Mouse (Mus musculus): ENCODE data around the gene C1ra. TPM values are rescaled to one million over a fixed set of nuclear protein-coding genes. Genes with fewer than 3 reads are reported as not detected.

C1ra gene
- polyA plus RNA-seq, 1 experiment: 11.3 TPM

DNA sequence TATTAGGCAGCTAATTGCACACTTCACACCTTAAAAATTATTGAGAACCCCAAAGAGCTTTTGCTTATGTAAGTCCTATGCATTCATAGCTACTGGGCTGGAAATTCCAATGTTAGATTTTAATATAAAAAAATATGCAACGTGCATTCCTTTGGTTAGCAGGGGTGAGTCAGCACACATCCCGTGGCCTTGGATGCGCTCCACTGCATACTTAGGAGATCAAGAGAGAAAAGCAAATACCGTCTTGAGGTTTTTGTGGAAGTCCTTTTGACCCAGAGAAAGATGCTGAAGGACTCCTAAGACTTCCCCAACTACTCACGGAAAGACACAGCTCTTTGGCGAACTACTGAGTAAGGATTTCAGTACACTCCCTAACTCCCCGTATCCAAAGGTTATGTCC lies 27.4 kb upstream of the C1ra start:
- DNase-seq: no peak
- Histone ChIP-seq H3K27ac (ENCODE audit: control insufficient read depth, insufficient read depth, low read length) (no peak overlapping the region), H3K27me3 (ENCODE audit: control insufficient read depth, insufficient read depth, low read length) (no peaks in the 10 kb centered on the region), H3K36me3 (ENCODE audit: control insufficient read depth, insufficient read depth, low read length) (no peaks in the 10 kb centered on the region), H3K4me1 (replicated peaks; ENCODE audit: control insufficient read depth, insufficient read depth, low read length) (no peaks in the 10 kb centered on the region), H3K4me3 (ENCODE audit: control insufficient read depth, insufficient read depth, low read length) (no peak overlapping the region)
- 80% methylated on average over 7 of the region's 7 CpGs for WGBS
- no peak for TF ChIP-seq CTCF (IDR thresholded peaks at IDR 0.05; ENCODE audit: borderline replicate concordance, control insufficient read depth, extremely low read depth, insufficient read depth, low read length, poor library complexity)
- TF ChIP-seq POLR2A (IDR thresholded peaks at IDR 0.05; ENCODE audit: control insufficient read depth, extremely low read depth, insufficient read depth, low read length, poor library complexity): no peak

DNA sequence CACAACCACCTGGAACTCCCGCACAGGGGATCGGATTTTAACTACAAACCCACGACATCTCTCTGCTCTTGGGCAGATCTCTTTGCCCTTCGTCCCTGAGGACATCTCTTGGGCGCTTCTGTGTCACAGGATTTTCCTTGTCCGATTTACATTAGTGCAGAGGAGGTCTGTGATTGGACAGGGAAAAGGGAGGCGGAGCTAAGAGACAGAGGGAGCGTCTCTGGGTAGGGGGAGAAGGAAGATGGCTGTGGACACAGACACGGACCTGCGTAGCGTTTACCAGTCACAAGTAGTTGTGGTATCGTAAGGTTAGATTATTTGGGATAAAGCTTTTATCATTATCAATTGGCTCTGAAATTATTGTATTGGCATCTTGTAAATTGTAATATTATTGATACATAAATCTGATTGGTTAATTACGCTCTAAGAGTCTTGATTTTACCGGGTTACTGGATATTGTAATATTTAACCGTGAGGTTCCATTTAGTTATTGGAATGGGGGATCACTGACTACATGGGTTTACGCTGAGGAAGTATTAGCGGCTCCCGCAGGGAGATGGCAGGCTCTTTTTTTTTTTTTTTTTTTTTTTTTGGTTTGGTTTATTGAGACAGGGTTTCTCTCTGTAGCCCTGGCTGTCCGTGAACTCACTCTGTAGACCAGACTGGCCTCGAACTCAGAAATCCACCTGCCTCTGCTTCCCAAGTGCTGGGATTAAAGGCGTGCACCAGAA lies 26.6 kb upstream of the C1ra start:
- no peaks in the 10 kb centered on the region for H3K4me1 ChIP-seq (replicated peaks; ENCODE audit: control insufficient read depth, insufficient read depth, low read length)
- H3K27me3 ChIP-seq (ENCODE audit: control insufficient read depth, insufficient read depth, low read length): no peaks in the 10 kb centered on the region
- no peak overlapping the region for H3K4me3 ChIP-seq (ENCODE audit: control insufficient read depth, insufficient read depth, low read length)
- no peaks in the 10 kb centered on the region for H3K36me3 ChIP-seq (ENCODE audit: control insufficient read depth, insufficient read depth, low read length)
- TF ChIP-seq CTCF (IDR thresholded peaks at IDR 0.05; ENCODE audit: borderline replicate concordance, control insufficient read depth, extremely low read depth, insufficient read depth, low read length, poor library complexity) (no peak), POLR2A (IDR thresholded peaks at IDR 0.05; ENCODE audit: control insufficient read depth, extremely low read depth, insufficient read depth, low read length, poor library complexity) (no peak)
- WGBS: 93% methylated on average over 21 of the region's 21 CpGs
- no peak overlapping the region for H3K27ac ChIP-seq (ENCODE audit: control insufficient read depth, insufficient read depth, low read length)
- DNase-seq: no peak

DNA sequence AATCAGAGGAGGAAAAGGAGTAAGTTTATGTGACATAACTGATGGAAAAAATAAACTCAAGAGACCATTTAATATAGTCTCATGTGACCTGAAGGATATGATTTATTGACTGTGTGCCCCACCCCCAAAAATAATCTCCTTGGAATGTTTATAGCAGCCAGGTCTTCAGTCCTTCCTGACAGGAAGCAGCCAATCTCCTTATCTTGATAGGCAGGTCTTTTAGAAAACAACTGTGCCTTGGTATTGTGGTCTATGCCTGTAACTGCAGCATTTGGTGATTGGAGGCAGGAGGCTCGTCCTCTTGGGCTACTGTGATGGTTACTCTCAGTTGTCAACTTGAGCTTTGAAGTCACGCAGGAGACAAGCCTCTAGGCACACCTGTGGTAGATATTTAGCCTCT lies 24.7 kb upstream of the C1ra start:
- no peak for TF ChIP-seq CTCF (IDR thresholded peaks at IDR 0.05; ENCODE audit: borderline replicate concordance, control insufficient read depth, extremely low read depth, insufficient read depth, low read length, poor library complexity)
- no peak for TF ChIP-seq POLR2A (IDR thresholded peaks at IDR 0.05; ENCODE audit: control insufficient read depth, extremely low read depth, insufficient read depth, low read length, poor library complexity)
- no peak overlapping the region for H3K4me3 ChIP-seq (ENCODE audit: control insufficient read depth, insufficient read depth, low read length)
- WGBS: 20% methylated on average over 2 of the region's 2 CpGs
- no peaks in the 10 kb centered on the region for H3K36me3 ChIP-seq (ENCODE audit: control insufficient read depth, insufficient read depth, low read length)
- H3K27ac ChIP-seq (ENCODE audit: control insufficient read depth, insufficient read depth, low read length): no peak overlapping the region
- H3K27me3 ChIP-seq (ENCODE audit: control insufficient read depth, insufficient read depth, low read length): no peaks in the 10 kb centered on the region
- H3K4me1 ChIP-seq (replicated peaks; ENCODE audit: control insufficient read depth, insufficient read depth, low read length): peaks cover 5% of the 10 kb centered on the region; the same call in 1 of the 2 replicates
- DNase-seq: no peak

DNA sequence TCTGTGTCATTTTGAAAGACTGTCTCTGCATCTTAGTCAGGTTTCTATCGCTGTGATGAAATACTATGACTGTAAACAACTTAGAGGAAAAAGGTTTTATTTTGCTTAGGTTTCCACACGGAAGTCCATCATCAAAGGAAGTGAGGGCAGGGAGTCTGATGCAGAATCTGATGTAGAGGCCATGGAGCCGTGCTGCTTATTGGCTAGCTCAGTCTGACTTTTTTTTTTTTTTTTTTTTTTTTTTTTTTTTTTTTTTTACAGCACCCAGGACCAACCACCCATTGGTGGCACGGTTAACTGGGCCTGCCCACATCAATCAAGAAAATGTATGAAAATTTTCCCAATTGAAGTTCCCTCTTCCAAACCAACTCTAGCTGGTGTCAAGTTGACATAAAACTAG lies 23.3 kb upstream of the C1ra start:
- 91% methylated on average over 4 of the region's 4 CpGs for WGBS
- Histone ChIP-seq H3K36me3 (ENCODE audit: control insufficient read depth, insufficient read depth, low read length) (no peaks in the 10 kb centered on the region), H3K27ac (ENCODE audit: control insufficient read depth, insufficient read depth, low read length) (no peak overlapping the region), H3K4me3 (ENCODE audit: control insufficient read depth, insufficient read depth, low read length) (no peak overlapping the region), H3K27me3 (ENCODE audit: control insufficient read depth, insufficient read depth, low read length) (no peaks in the 10 kb centered on the region), H3K4me1 (replicated peaks; ENCODE audit: control insufficient read depth, insufficient read depth, low read length) (peaks cover 5% of the 10 kb centered on the region; the same call in 1 of the 2 replicates)
- DNase-seq: no peak
- TF ChIP-seq POLR2A (IDR thresholded peaks at IDR 0.05; ENCODE audit: control insufficient read depth, extremely low read depth, insufficient read depth, low read length, poor library complexity): no peak
- TF ChIP-seq CTCF (IDR thresholded peaks at IDR 0.05; ENCODE audit: borderline replicate concordance, control insufficient read depth, extremely low read depth, insufficient read depth, low read length, poor library complexity): no peak

DNA sequence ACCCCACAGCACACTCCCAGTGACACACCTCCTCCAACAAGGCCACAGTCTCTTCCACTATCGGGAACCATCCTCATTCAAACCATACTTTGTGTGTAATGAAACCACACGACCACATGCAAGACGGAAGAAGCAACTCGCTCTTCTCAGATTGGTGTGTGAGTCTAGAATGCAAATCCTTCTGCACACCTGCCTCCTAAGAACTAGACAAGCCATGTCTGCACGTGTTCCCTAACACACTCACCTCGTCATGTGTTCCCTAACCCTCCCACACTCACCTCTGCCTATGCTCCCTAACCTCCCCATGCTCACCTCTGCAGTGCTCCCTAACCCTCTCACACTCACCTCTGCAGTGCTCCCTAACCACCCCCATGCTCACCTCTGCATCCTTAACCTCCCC lies 20.8 kb upstream of the C1ra start:
- Histone ChIP-seq H3K36me3 (ENCODE audit: control insufficient read depth, insufficient read depth, low read length) (no peaks in the 10 kb centered on the region), H3K27ac (ENCODE audit: control insufficient read depth, insufficient read depth, low read length) (no peak overlapping the region), H3K4me1 (replicated peaks; ENCODE audit: control insufficient read depth, insufficient read depth, low read length) (peaks cover 5% of the 10 kb centered on the region; the same call in 1 of the 2 replicates), H3K4me3 (ENCODE audit: control insufficient read depth, insufficient read depth, low read length) (no peak overlapping the region), H3K27me3 (ENCODE audit: control insufficient read depth, insufficient read depth, low read length) (no peaks in the 10 kb centered on the region)
- 3% methylated on average over 6 of the region's 6 CpGs for WGBS
- DNase-seq: no peak
- TF ChIP-seq POLR2A (IDR thresholded peaks at IDR 0.05; ENCODE audit: control insufficient read depth, extremely low read depth, insufficient read depth, low read length, poor library complexity): no peak
- no peak for TF ChIP-seq CTCF (IDR thresholded peaks at IDR 0.05; ENCODE audit: borderline replicate concordance, control insufficient read depth, extremely low read depth, insufficient read depth, low read length, poor library complexity)

DNA sequence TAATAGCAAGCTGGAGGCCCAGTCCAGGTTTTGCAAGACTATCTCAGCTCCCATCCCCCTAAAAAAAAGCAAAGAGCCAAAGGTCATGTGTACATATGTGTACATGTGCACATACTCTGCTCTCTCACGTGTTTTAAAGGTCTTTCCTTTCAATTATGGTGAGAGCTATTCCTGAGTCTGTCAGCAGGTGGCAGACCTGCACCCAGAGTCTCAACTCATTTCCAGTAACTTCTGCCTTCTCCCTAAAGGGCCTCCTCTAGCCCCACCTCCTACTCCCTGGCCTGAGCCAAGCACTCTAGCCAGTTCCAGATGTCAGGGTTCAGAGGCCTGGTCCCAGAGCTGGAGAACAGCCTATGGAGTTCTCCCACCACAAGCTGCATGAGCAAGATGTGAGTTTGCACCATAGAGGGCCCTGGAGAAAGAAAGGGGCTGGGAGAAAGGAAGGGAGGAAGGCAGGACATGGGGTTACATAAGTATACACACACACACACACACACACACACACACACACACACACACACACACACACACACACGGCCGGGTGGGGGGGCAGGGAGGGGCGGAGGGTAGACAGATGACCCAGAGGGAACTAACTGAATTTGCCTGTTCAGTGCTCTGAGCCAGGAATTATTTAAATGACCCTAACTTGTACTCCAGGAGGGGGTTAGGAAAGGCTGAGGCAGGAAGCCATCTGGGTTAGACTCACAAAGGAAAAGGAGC lies 19.2 kb upstream of the C1ra start, which contains the start of gene C1rl:
Gene C1rl (plus strand): TSS at position 272 of the 720 bp plus-strand sequence.
- H3K4me1 ChIP-seq (replicated peaks; ENCODE audit: control insufficient read depth, insufficient read depth, low read length): peaks cover 7% of the 10 kb centered on the region
- H3K4me3 ChIP-seq (ENCODE audit: control insufficient read depth, insufficient read depth, low read length): no peak within 1 kb of the TSS
- DNase-seq: peak; percentile 59
- H3K27me3 ChIP-seq (ENCODE audit: control insufficient read depth, insufficient read depth, low read length): no peaks in the 10 kb centered on the region
- no peaks in the 10 kb centered on the region for H3K36me3 ChIP-seq (ENCODE audit: control insufficient read depth, insufficient read depth, low read length)
- peak; percentile 37; the same call in 1 of the 2 replicates for TF ChIP-seq CTCF (IDR thresholded peaks at IDR 0.05; ENCODE audit: borderline replicate concordance, control insufficient read depth, extremely low read depth, insufficient read depth, low read length, poor library complexity)
- TF ChIP-seq POLR2A (IDR thresholded peaks at IDR 0.05; ENCODE audit: control insufficient read depth, extremely low read depth, insufficient read depth, low read length, poor library complexity): no peak
- H3K27ac ChIP-seq (ENCODE audit: control insufficient read depth, insufficient read depth, low read length): no peak within 1 kb of the TSS
- 36% methylated on average over 4 of the region's 4 CpGs for WGBS

Data from thymus, adult 2 months (tissue).